Mouse (Mus musculus): ENCODE results near the gene Olfr1251. TPM values are rescaled to one million over a fixed set of nuclear protein-coding genes. Genes with fewer than 3 reads are reported as not detected.
"Not testable (repeated sequence)": the region's sequence is repeated elsewhere in the genome, so short reads cannot be mapped to it uniquely, and the experiment has no call there.

The Olfr1251 gene
- total and polyA plus RNA-seq, 3 experiments: not detected

GRCm38 (mm10) chr2:89661367-89661766, 10.4 kb downstream of the Olfr1251 start, which contains the start of gene Olfr1250 (continued):
- TF ChIP-seq MYB (IDR thresholded peaks at IDR 0.05; ENCODE audit: low read depth, low read length): no peak
- no peak for TF ChIP-seq NRF1 (IDR thresholded peaks at IDR 0.05; ENCODE audit: insufficient read depth, low read depth, low read length, poor library complexity, severe bottlenecking)

DNA sequence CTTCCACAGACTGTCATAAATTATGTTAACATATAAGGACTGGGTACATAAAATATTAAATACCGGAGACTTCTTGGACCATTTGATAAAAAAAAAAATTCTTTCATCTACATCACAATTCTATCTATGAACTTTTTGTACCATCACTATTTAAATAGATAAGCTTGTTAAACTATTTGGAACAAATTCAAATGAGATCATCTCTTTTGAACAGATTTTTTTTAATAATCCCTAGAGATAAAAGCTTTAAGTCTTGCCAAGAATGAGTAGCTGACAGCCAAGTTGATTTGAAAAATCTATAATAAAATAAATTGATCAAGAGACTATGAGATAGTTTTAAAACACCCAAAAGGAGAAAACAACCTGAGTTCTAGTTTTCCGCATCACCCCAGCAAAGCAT, 36.9 kb downstream of the Olfr1251 start, which contains the start of gene Olfr1249:
Gene Olfr1249, minus strand, starts transcription at position 101 of the 400 bp plus-strand sequence.
- no peak for DNase-seq (ENCODE audit: low read depth, low spot score)
- Histone ChIP-seq H3K27me3 (ENCODE audit: control insufficient read depth in 1 of 2, insufficient read depth in 2 of 2, low read length in 2 of 2) (no peaks in the 10 kb centered on the region), H3K36me3 (ENCODE audit: control insufficient read depth in 1 of 2, insufficient read depth in 2 of 2, low read length in 2 of 2) (no peaks in the 10 kb centered on the region), H3K9me3 (replicated peaks; ENCODE audit: insufficient read depth, low read length) (no peaks in the 10 kb centered on the region), H3K9ac (ENCODE audit: control insufficient read depth, low read depth, low read length, poor library complexity, severe bottlenecking) (no peak within 1 kb of the TSS), H3K4me1 (ENCODE audit: control insufficient read depth in 1 of 2, insufficient read depth in 2 of 2, low read length in 2 of 2) (no peaks in the 10 kb centered on the region), H3K4me3 (ENCODE audit: control insufficient read depth in 1 of 2, insufficient read depth in 1 of 2, low read depth in 2 of 2, low read length in 2 of 2) (no peak within 1 kb of the TSS), H3K79me2 (ENCODE audit: control insufficient read depth, insufficient read depth, low read length, poor library complexity) (no peaks in the 10 kb centered on the region), H3K27ac (ENCODE audit: control insufficient read depth, low read depth, low read length) (no peak within 1 kb of the TSS)
- TF ChIP-seq RAD21 (IDR thresholded peaks at IDR 0.05; ENCODE audit: low read depth, low read length) (no peak), BHLHE40 (IDR thresholded peaks at IDR 0.05; ENCODE audit: borderline replicate concordance, low read depth, low read length) (no peak), ZC3H11A (IDR thresholded peaks at IDR 0.05; ENCODE audit: low read depth, low read length) (no peak), MYC (IDR thresholded peaks at IDR 0.05; ENCODE audit: low read depth, low read length) (no peak), SIN3A (IDR thresholded peaks at IDR 0.05; ENCODE audit: low read length) (no peak), USF1 (IDR thresholded peaks at IDR 0.05; ENCODE audit: low read depth, low read length) (no peak), CHD2 (IDR thresholded peaks at IDR 0.05; ENCODE audit: low read length) (no peak), MEF2A (IDR thresholded peaks at IDR 0.05; ENCODE audit: extremely low read depth, insufficient replicate concordance, low read depth, low read length, poor library complexity, severe bottlenecking) (no peak), MXI1 (IDR thresholded peaks at IDR 0.05; ENCODE audit: low read depth, low read length) (no peak), GATA1 (IDR thresholded peaks at IDR 0.05; ENCODE audit: low read depth, low read length) (no peak), ELF1 (IDR thresholded peaks at IDR 0.05; ENCODE audit: low read depth, low read length) (no peak), CTCF (IDR thresholded peaks at IDR 0.05 in 2 of 3, conservative IDR thresholded peaks at IDR 0.05 in 1 of 3; ENCODE audit: control insufficient read depth in 1 of 3, insufficient read depth in 1 of 3, low read depth in 2 of 3, low read length in 3 of 3, poor library complexity in 1 of 3, severe bottlenecking in 1 of 3) (no peak), ZMIZ1 (IDR thresholded peaks at IDR 0.05; ENCODE audit: low read depth, low read length) (no peak), EP300 (IDR thresholded peaks at IDR 0.05; ENCODE audit: low read depth in 1 of 2, low read length in 2 of 2) (no peak), CHD1 (IDR thresholded peaks at IDR 0.05; ENCODE audit: low read depth, low read length) (no peak), TBP (IDR thresholded peaks at IDR 0.05; ENCODE audit: low read depth, low read length) (no peak), E2F4 (IDR thresholded peaks at IDR 0.05; ENCODE audit: borderline replicate concordance, low read depth, low read length) (no peak), USF2 (IDR thresholded peaks at IDR 0.05; ENCODE audit: borderline replicate concordance in 1 of 2, insufficient read depth in 1 of 2, low read depth in 1 of 2, low read length in 2 of 2) (no peak), ETS1 (IDR thresholded peaks at IDR 0.05; ENCODE audit: low read depth, low read length) (no peak), ZKSCAN1 (IDR thresholded peaks at IDR 0.05; ENCODE audit: low read depth, low read length) (no peak)

DNA sequence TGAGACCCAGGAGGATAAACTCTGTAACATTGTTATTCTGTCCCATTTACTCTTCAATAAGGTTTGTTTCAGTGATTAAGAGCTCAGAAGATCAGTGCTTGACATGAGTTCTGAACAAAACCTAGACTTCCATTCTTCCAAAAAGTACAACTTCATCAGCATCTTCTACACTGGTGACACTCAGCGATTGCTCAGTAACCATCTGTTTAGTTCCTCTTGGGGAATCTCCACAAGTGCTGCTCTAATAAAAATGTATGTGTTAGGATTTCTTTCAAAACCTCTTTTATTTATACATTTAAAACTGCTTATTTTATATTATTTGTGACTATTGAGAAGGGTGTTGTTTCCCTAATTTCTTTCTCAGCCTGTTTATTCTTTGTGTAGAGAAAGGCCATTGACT, 53.6 kb downstream of the Olfr1251 start, which contains the start of gene Olfr1248:
Gene Olfr1248, minus strand, starts transcription at position 101 of the 400 bp plus-strand sequence.
- not testable (repeated sequence) for H3K9ac ChIP-seq (ENCODE audit: control insufficient read depth, low read depth, low read length, poor library complexity, severe bottlenecking); H3K27me3 ChIP-seq (ENCODE audit: control insufficient read depth in 1 of 2, insufficient read depth in 2 of 2, low read length in 2 of 2); H3K4me1 ChIP-seq (ENCODE audit: control insufficient read depth in 1 of 2, insufficient read depth in 2 of 2, low read length in 2 of 2); DNase-seq (ENCODE audit: low read depth, low spot score); H3K27ac ChIP-seq (ENCODE audit: control insufficient read depth, low read depth, low read length); H3K9me3 ChIP-seq (replicated peaks; ENCODE audit: insufficient read depth, low read length); H3K36me3 ChIP-seq (ENCODE audit: control insufficient read depth in 1 of 2, insufficient read depth in 2 of 2, low read length in 2 of 2); H3K4me3 ChIP-seq (ENCODE audit: control insufficient read depth in 1 of 2, insufficient read depth in 1 of 2, low read depth in 2 of 2, low read length in 2 of 2); H3K79me2 ChIP-seq (ENCODE audit: control insufficient read depth, insufficient read depth, low read length, poor library complexity)

All from MEL (cell line).